Mouse (Mus musculus) lung, postnatal 0 days (tissue): ENCODE data around the gene Dok5. TPM values are rescaled to one million over a fixed set of nuclear protein-coding genes. Genes with fewer than 3 reads are reported as not detected.
A peak's percentile ranks its signal among the peaks of the same experiment; 100 is the strongest.

Experiments
- ATAC-seq: fragments of 200-750 bp; cut with Nextera tagmentation; 2 replicates; pipeline ENCODE4 v1.8.0; 2017; ENCODE audit warnings: moderate library complexity
- DNase-seq: peaks from one replicate; pipeline ENCODE4 v3.0.0-alpha.2; 2016; ENCODE audit warnings: low spot score
- H3K27ac ChIP-seq: fragments of 300-500 bp; sonication (generic); 2 replicates; pipeline ENCODE4 v1.5.1; 2014; ENCODE audit warnings: antibody characterized with exemption, mild to moderate bottlenecking, low read length, mixed read lengths
- H3K27me3 ChIP-seq: fragments of 300-500 bp; sonication (generic); replicated peaks from 2 replicates; pipeline ENCODE4 v1.6.1; 2014; ENCODE audit warnings: low read length, mixed read lengths; ENCODE audit not compliant: insufficient read depth
- H3K36me3 ChIP-seq: fragments of 300-500 bp; sonication (generic); 2 replicates; pipeline ENCODE4 v1.6.1; 2014; ENCODE audit warnings: low read length, mixed read lengths; ENCODE audit not compliant: insufficient read depth
- H3K4me1 ChIP-seq: fragments of 300-500 bp; sonication (generic); 2 replicates; pipeline ENCODE4 v1.6.1; 2014; ENCODE audit warnings: antibody characterized with exemption, low read depth, low read length, mixed read lengths; ENCODE audit not compliant: insufficient read depth
- H3K4me2 ChIP-seq: fragments of 300-500 bp; sonication (generic); replicated peaks from 2 replicates; pipeline ENCODE4 v1.6.1; 2014; ENCODE audit warnings: low read depth, mild to moderate bottlenecking, low read length, moderate library complexity, mixed read lengths
- H3K4me3 ChIP-seq: fragments of 300-500 bp; sonication (generic); 2 replicates; pipeline ENCODE4 v1.5.1; 2014; ENCODE audit warnings: low read depth, low read length
- H3K9ac ChIP-seq: fragments of 300-500 bp; sonication (generic); replicated peaks from 2 replicates; pipeline ENCODE4 v1.6.1; 2014; ENCODE audit warnings: low read depth, mild to moderate bottlenecking
- H3K9me3 ChIP-seq: fragments of 300-500 bp; sonication (generic); 2 replicates; pipeline ENCODE4 v1.6.1; 2016; ENCODE audit warnings: low read length, mixed read lengths
- CTCF ChIP-seq: IDR thresholded peaks from 2 replicates; pipeline ENCODE4 v1.5.1; 2016; ENCODE audit warnings: antibody characterized with exemption, mild to moderate bottlenecking
- EP300 ChIP-seq: IDR thresholded peaks from 2 replicates; pipeline ENCODE4 v1.6.1; 2016; ENCODE audit warnings: antibody characterized with exemption, mild to moderate bottlenecking, control low read depth
- WGBS: fragments of 180-500 bp; shearing (Covaris S2); extraction: QIAGEN DNeasy Blood & Tissue Kit; methylation state at CpG from one replicate; pipeline ENCODE4 v1.1.7; 2014; 5-methylcytosine and 5-hydroxymethylcytosine counted together
- polyA plus RNA-seq: library from polyadenylated mRNA; unstranded; fragments of >200 nt; fragmentation: Nextera tagmentation; extraction: Ambion mirVana; gene quantifications from 2 replicates; pipeline ENCODE4 v1.2.1, GENCODE M21; 2015

Dok5 gene
- polyA plus RNA-seq, 1 experiment from 2014 or later, result 0.55 TPM

GRCm38 (mm10) chr2:170807555-170808258 is 76.1 kb downstream of the Dok5 start:
- Histone ChIP-seq H3K36me3 (no peaks in the 10 kb centered on the region), H3K9me3 (no peaks in the 10 kb centered on the region), H3K27me3 (no peaks in the 10 kb centered on the region), H3K4me2 (no peak overlapping the region), H3K4me1 (no peaks in the 10 kb centered on the region), H3K27ac (no peak overlapping the region), H3K9ac (no peak overlapping the region), H3K4me3 (no peak overlapping the region)
- TF ChIP-seq EP300, result no peak
- TF ChIP-seq CTCF, result no peak
- 48% methylated on average over 12 of the region's 12 CpGs for WGBS
- DNase-seq, result no peak
- ATAC-seq, result no peak

DNA sequence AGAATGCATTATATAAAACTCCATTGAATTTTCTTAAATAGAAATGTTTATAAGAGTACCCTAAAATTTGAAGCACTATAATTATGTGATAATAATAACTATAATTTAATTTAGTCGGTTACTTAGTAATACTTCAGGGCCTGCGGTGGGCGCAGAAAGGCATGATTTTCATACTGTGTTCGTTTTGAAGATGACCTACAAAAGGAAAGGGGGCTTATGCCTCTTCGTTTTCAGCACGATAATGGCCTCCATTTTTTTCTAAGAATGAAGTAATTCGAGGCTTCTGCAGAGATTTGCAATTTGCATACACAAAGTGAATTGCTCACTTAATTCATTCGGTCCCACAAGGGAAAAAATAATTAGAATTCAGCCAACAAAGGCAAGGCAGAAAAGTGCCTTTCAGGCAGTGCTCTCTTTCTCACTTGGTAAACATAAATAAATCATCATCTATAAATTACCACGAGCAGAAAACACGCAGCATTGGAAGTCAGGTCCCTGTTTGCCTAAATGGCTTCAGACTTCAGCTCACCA is 76.7 kb downstream of the Dok5 start:
- no peaks in the 10 kb centered on the region for H3K4me1 ChIP-seq
- H3K4me3 ChIP-seq, result no peak overlapping the region
- 72% methylated on average over 10 of the region's 10 CpGs for WGBS
- H3K27ac ChIP-seq, result no peak overlapping the region
- no peak overlapping the region for H3K4me2 ChIP-seq
- DNase-seq (no peak), ATAC-seq (no peak)
- H3K9ac ChIP-seq, result no peak overlapping the region
- H3K27me3 ChIP-seq, result no peaks in the 10 kb centered on the region
- no peak for TF ChIP-seq CTCF
- TF ChIP-seq EP300, result no peak
- no peaks in the 10 kb centered on the region for H3K36me3 ChIP-seq
- no peaks in the 10 kb centered on the region for H3K9me3 ChIP-seq

DNA sequence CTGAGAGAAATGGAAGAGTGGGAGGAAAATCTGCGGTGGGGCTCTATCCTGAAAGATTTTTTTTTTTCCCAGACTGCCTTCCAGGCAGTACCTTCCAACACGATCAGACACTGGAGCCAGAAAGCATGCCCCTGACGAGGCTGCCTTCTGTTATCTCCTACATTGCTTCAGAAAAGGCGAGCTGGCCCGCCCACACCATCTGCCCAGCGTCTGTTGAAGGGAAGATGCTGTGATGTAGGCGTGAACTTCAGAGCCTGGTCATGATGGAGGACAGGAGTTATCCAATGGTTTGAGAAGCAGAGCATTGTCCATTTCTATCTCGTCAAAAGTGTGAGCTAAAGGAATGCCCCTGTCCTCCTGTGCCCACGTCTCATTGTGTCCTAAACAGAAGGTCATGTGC is 79.7 kb downstream of the Dok5 start:
- Histone ChIP-seq H3K36me3 (no peaks in the 10 kb centered on the region), H3K9ac (no peak overlapping the region), H3K9me3 (no peaks in the 10 kb centered on the region), H3K4me2 (no peak overlapping the region), H3K4me3 (no peak overlapping the region), H3K27ac (no peak overlapping the region), H3K27me3 (no peaks in the 10 kb centered on the region), H3K4me1 (no peaks in the 10 kb centered on the region)
- no peak for TF ChIP-seq CTCF
- TF ChIP-seq EP300, result no peak
- DNase-seq, result no peak
- ATAC-seq, result no peak
- 61% methylated on average over 9 of the region's 9 CpGs for WGBS

GRCm38 (mm10) chr2:170816302-170816701 is 84.7 kb downstream of the Dok5 start:
- WGBS, result 23% methylated on average over 8 of the region's 8 CpGs
- H3K27ac ChIP-seq, result no peak overlapping the region
- no peak for ATAC-seq
- H3K4me3 ChIP-seq, result no peak overlapping the region
- H3K9ac ChIP-seq, result no peak overlapping the region
- no peak overlapping the region for H3K4me2 ChIP-seq
- no peaks in the 10 kb centered on the region for H3K36me3 ChIP-seq
- no peak for DNase-seq
- no peaks in the 10 kb centered on the region for H3K4me1 ChIP-seq
- TF ChIP-seq EP300 (no peak), CTCF (no peak)
- H3K27me3 ChIP-seq, result no peaks in the 10 kb centered on the region
- H3K9me3 ChIP-seq, result 0 out of 2 replicates have a peak, but pooled peaks cover 3% of the 10 kb centered on the region

DNA sequence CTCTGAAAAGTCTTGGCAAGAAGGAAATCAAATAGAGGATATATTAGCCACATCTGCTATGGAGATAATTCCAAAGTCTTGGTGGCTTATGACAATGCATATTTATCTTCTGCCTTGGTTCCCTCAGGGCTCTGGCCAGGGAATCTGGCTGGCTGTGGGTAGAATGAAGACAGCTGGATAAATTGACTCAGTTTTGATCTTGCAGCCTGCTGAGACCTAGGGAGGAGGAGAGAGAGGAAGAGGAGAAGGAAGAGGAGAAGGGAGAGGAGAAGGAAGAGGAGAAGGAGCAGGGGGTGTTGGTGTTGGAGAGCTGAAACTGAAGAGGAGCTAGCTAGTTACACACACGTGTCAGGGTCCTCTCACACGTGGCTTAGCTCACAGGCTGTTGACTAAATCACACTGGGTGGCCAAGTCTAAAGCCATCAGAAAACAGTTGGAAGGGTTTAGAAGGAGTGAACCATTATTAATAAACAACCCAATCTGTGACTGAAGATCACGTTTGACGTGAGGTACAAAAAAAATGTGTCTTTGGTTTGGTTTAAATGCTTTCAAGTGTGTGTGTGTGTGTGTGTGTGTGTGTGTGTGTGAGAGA is 85.6 kb downstream of the Dok5 start:
- H3K9ac ChIP-seq, result no peak overlapping the region
- H3K4me2 ChIP-seq, result no peak overlapping the region
- H3K27ac ChIP-seq, result no peak overlapping the region
- no peaks in the 10 kb centered on the region for H3K4me1 ChIP-seq
- no peak overlapping the region for H3K4me3 ChIP-seq
- H3K9me3 ChIP-seq, result 0 out of 2 replicates have a peak, but pooled peaks cover 3% of the 10 kb centered on the region
- WGBS, result 42% methylated on average over 4 of the region's 4 CpGs
- DNase-seq, result no peak
- TF ChIP-seq CTCF (no peak), EP300 (no peak)
- no peaks in the 10 kb centered on the region for H3K27me3 ChIP-seq
- ATAC-seq, result no peak
- H3K36me3 ChIP-seq, result no peaks in the 10 kb centered on the region

DNA sequence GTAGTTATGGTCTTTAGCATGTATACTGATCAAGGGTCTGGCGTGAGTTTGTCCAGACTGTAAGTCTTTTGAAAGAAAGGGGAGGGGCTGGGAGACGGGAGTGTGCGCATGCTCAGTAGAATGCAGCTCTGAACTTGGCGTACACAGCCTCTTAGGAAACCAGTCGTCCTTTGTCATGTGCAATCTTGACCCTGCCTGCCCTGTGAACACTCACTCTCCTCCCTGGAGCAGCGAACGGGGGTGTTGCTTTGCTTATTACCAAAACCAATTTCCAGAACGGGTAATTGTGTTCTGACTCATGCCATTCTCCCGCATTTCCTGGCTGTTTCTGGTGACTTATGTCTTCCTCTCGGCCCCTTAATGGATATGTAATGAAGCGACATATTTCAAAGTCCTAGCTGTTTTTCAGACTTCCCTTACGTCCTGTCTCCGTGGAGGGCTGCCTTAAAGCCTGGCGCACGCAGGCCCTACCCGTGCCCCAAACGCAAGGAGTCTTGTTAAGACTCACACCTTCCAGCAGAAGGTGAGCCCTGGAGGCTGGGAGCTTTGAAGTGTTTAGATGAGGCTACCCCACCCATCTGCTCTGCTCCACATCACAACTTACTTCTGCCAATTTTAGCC is 95.3 kb downstream of the Dok5 start:
- WGBS, result 24% methylated on average over 17 of the region's 17 CpGs
- Histone ChIP-seq H3K27ac (no peak overlapping the region), H3K4me1 (no peaks in the 10 kb centered on the region), H3K9me3 (no peaks in the 10 kb centered on the region), H3K4me3 (no peak overlapping the region), H3K36me3 (no peaks in the 10 kb centered on the region), H3K9ac (no peak overlapping the region), H3K27me3 (no peaks in the 10 kb centered on the region), H3K4me2 (peak overlapping the region; percentile 34)
- peak; percentile 91 for ATAC-seq
- DNase-seq, result peak; percentile 94
- TF ChIP-seq EP300 (peak; percentile 54; the same call in 1 of the 2 replicates), CTCF (no peak)
